Mouse (Mus musculus) skeletal muscle tissue, adult 2 months (tissue): Measurements from ENCODE around the gene Ache.
"Not testable (repeated sequence)": the region's sequence is repeated elsewhere in the genome, so short reads cannot be mapped to it uniquely, and the experiment has no call there.

Experiments
- DNase-seq: peaks from one replicate; pipeline ENCODE4 v3.0.0-alpha.2; 2012; ENCODE audit warnings: low read depth, low spot score

Ache gene

GRCm38 (mm10) chr5:137287032-137287952 is at the start of gene Ache:
Gene Ache (plus strand): TSS chr5:137287519.
- no peak for DNase-seq

GRCm38 (mm10) chr5:137263897-137264720 is 23.2 kb upstream of the Ache start:
- DNase-seq: no peak

DNA sequence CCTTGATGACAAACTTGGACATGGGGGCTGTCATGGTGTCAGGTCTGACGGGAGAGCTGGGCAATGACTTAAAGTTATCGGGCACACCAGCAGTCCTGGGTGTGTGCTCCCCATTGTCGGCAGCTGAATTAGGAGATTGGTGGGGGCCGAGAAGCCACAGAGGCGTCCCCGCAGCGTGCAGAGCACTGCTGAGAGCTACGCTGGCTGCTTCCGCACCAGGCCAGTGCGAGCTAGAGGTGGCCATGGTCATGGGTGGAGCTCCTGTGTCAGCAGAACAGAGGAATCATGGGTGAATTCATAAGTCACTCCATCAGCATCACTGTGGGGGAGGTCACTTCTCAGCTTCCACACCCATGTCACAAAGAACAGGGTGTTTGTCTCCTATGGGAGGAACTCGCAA is 22.5 kb upstream of the Ache start:
- no peak for DNase-seq

- DNase-seq: no peak
Observed at GRCm38 (mm10) chr5:137268131-137268910, 19.0 kb upstream of the Ache start.

DNA sequence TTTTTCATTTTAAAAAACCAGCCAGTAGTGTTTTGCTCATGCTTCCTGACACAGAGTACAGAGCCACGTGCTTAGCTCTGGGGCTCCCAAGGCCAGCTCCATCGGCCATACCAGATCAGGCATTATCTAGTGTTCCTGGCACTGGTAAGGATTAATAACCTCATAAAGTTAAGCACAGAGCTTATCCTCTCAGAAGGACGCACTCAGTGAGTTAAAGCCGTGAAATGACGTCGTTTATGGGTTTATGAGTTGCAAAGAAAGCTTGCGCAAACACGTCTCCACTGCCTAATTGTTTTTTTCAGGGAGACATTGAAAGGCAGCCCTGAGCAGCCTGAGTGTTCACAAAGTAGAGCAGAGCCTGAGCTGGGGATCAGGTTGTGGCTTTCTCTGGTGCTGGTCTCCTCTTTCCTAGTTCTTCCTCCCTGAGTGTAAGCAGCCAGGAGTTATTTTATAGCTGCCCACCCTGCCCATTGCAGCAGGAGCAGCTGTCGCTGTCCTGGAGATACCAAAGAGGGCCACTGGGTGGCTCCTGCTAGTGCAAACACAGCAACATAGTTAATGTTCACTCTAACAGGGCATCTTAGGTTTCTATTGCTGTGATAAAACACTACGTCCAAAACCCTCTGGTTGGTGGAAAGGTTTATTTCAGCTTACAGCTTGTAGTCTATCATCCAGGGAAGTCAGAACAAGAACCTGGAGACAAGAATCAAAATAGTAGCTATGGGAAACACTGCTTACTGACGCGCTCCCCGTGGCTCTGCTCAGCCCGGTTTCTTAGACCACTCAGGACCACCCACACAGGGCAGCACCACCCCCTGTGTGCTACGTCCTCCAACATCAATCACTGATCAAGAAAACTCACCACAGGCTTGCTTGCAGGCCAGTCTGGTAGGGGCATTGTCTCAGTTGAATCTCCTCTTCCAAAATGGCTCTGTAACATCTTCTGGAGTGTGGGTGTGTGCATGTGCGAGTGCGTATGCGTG is 9.7 kb upstream of the Ache start:
- DNase-seq: no peak

DNA sequence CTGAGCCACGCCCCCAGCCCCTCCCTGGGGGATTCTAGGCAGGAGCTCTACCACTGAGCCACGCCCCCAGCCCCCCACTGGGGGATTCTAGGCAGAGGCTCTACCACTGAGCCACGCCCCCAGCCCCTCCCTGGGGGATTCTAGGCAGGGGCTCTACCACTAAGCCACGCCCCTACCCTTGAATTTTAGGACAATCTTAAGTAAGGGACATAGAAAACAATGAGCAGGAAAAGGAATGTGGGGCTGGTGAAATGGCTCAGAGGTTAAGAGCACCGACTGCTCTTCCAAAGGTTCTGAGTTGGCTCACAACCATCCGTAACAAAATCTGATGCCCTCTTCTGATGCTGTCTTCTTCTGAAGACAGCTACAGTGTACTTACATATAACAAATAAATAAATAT is 2.9 kb upstream of the Ache start:
- not testable (repeated sequence) for DNase-seq

- DNase-seq: no peak
Observed at GRCm38 (mm10) chr5:137285045-137285444, 2.3 kb upstream of the Ache start.

DNA sequence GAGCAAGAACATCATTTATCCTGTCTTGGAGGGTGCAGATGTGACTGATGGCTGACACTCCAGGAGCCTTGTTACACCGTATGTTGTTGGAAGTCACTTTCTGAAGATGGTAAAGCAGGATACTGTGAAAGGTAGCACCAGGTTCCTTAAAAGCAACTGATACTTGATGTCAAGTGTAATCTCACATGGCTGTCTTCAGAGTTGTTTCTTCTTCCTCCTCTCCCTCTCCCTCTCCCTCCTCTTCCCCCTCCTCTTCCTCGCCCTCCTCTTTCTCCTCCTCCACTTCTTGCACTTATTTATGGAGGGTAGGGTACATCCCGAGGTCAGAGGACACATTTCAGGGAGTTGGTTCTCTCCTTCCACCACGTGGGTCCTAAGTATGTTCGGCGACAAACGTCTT is 1.3 kb upstream of the Ache start:
- DNase-seq: no peak

DNA sequence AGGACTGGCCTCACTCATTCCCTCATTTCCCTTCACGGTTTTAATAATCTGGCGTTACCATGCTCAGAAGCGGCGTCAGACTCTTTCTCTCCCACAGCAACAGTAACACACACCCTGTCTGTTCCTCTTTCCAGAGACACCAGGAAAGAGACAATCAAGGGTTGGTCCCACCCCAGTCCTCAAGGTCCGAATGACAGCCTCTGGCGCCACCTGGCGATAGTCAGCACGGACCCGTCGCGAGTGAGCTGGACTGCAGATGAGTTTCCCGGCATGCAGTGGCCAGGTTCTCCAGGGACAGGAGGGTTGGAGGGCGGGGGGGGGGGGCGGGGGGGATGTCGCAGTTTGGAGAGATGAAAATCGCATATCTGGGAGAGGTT is 676 bp upstream of the Ache start:
- peak; percentile 76 for DNase-seq

GRCm38 (mm10) chr5:137287953-137288743 is 829 bp downstream of the Ache start:
- DNase-seq: no peak

DNA sequence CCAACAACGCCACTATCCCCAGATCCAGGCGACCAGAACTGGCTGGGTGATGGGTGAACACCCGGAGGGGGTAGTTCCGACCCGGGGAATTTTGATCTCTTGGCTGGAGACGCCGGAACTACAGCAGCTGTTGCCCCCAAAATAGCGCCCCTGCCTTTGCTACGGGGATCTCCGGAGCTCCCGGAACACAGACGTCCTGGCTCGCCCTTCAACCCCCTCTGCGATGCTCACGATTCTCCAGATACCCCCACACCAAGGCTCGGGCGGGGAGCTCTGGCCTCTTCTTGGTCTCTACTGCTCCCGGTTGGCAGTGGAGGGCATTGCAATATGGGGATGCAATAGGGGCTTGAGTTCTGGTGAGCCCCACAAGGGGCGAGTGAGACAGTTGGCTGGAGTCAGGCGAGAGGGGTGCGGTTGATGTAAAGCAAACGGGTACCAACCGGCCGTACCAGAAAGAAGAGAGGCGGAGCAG is 1.7 kb downstream of the Ache start:
- DNase-seq: peak; percentile 77

DNA sequence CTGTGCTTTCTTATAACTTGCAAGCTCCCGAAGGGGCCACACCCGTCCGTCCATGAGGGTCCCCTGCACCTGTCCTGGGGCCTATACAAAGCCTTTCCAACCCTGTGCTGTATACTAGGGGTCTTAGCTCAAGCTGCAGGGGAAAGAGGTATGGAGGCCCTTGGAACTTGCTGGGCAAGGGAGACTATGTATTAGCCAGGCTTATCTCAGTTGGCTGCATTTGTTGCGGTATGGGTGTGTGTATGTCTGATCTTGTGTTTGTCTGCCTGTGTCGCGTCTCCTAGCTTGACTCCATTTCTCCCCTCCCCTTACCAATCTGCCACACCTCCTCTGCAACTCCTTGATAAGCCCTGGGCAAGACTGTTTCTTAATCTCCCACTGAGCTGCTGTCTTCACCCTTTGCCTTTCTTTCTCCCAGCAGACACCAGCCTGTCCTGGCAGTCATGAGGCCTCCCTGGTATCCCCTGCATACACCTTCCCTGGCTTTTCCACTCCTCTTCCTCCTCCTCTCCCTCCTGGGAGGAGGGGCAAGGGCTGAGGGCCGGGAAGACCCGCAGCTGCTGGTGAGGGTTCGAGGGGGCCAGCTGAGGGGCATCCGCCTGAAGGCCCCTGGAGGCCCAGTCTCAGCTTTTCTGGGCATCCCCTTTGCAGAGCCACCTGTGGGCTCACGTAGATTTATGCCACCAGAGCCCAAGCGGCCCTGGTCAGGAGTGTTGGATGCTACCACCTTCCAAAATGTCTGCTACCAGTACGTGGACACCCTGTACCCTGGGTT is 2.5 kb downstream of the Ache start:
- no peak for DNase-seq

GRCm38 (mm10) chr5:137290677-137291076 is 3.4 kb downstream of the Ache start:
- DNase-seq: peak; percentile 67

GRCm38 (mm10) chr5:137291381-137291926 is 4.1 kb downstream of the Ache start:
- no peak for DNase-seq

GRCm38 (mm10) chr5:137293282-137293681 is 6.0 kb downstream of the Ache start:
- peak; percentile 57 for DNase-seq

DNA sequence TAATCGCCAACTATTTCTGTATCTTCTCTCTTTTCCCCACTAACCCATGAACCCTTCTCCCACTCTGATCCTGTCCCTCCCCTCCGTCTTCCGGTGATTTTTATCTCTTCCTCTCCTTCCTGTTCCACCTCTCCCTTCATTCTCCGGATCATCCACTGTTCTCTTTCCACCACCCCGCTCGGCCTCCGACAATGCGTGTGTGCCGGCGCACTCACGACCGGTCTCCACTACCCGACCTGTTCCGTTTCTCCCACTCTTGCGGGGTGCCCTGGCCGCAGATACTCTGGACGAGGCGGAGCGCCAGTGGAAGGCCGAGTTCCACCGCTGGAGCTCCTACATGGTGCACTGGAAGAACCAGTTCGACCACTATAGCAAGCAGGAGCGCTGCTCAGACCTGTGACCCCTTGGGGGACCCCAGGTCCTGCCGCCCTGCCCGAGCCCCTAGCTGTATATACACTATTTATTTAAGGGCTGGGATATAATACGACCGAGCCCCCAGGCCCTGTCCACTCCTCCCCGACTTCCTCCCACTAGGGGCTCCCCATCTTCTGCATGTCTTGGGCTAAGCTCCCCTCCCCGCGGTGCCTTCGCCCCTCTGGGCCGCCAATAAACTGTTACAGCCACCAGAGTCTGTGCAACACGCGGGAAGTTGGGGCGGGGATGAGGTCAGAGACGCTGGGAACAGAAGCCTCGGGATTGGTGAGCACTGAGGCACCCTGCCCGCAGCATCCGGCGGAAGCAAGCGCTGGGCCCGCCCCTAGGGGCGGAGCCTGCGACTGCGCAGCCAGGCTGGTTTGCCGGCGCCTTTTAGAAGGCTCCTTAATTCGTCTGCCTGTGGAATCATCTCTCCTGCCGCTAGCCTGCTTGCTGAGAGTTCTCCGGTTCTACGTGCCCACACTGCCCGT is 6.8 kb downstream of the Ache start, which contains the start of gene Ufsp1:
Ufsp1 (plus strand) TSS at position 791 of the 905 bp plus-strand sequence.
- peak; percentile 91 for DNase-seq

- no peak for DNase-seq
Observed at GRCm38 (mm10) chr5:137294744-137295093, 7.4 kb downstream of the Ache start.

DNA sequence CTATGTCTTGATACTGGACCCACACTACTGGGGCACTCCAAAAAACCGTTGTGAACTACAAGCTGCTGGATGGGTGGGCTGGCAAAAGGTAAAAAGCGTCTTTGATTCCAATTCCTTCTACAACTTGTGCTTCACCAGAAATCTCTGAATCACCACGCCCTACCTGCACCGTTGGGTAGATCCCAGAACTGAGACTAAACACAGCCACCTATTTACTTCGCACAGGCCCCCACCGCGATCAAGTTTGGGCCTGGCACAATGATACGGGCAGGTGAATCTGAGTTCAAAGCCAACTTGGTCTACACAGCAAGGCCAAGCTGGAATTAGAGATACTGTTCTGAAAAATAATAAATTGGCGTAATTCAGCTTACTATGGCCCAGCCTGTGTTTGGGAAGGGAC is 8.0 kb downstream of the Ache start:
- DNase-seq: no peak
